Mouse (Mus musculus): Measurements from ENCODE around the gene Actr2.
"Not testable (repeated sequence)": the region's sequence is repeated elsewhere in the genome, so short reads cannot be mapped to it uniquely, and the experiment has no call there.

Gene Actr2

DNA sequence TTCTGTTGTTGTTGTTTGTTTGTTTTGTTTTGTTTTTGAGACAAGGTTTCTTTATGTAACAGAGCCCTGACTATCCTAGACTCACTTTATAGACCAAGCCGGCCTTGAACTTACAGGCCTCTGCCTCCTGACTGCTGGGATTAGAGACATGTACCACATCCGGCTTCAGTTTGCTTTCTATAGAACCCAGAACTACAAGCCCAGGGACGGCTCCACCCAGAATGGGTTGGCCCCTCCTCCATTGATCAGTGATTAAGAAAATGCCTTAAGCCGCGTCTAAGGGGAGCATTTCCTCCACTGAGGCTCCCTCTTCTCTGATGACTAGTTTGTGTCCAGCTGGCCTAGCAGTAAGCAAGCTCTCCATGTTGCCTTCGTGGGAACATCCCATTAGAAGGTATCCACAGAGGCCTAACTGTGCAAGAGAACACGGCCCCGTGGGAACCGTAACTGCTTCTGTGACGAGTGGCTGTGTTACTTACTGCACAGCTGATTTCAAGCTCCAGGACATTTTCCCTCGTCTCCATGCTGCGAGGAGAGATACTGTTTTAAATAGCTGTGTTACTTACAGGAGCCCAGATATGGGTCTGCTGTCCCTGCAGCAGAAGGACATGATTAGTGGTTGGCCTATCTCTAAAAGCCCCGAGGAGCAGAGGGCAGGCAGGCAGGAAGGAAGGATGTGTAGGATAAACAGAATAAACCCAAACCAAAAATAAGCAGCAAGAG is 59.7 kb downstream of the Actr2 start:
- DNase-seq (ENCODE audit: low spot score in 2 of 2), result no peak

DNA sequence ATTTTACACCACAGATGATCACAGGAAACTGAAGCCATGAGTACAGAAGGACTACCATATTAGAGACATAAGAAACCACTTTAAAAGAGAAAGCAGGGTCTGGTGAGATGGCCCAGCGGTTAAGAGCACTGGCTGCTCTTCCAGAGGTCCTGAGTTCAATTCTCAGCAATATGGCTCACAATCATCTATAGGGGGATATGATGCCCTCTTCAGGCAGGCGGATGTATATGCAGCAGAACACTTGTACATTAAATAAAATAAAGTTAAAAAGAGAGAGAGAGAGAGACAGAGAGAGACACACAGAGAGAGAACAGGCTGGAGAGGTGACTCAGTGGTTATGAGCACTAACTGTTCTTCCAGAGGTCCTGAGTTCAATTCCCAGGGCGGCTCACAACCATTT is 67.1 kb downstream of the Actr2 start:
- DNase-seq (ENCODE audit: low spot score in 2 of 2), result no peak

DNA sequence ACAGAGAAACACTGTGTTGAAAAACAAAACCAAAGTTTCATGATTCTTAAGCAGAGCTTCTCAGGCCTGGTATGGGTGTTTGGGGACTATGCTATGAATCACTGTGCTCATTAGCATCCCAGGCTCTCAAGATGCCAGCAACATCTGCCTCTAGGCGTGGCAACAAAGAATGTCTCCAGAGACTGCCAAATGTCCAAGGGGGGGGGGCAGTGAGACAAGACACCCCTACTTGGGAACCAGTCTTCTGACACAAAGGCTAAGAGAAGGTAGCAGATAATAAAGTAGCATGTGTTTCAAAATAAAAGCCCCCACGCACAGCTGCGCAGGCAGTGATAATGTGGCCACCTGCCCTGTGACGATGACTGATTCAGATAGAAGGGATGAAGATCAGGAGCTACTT is 69.5 kb downstream of the Actr2 start:
- no peak for DNase-seq (ENCODE audit: low spot score in 2 of 2)

DNA sequence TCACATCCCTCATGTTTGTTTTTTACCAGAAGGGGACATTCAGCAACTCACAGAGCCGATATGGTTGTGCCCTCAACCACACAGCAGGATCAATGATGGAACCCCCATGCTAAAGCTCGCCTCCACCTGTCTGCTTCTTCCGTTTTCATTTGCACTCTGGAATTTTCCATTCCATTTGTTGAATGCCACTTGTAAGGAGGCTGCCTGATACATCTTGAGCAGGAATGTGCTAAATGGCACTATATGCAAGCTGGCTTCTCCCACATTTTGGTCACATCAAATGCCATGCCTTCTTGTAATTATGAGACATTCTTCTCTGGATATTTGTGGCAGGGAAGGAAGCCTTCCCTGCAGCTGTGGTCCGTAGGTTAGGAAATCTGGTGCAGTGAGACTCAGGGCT is 70.6 kb downstream of the Actr2 start:
- no peak for DNase-seq (ENCODE audit: low spot score in 2 of 2)

DNA sequence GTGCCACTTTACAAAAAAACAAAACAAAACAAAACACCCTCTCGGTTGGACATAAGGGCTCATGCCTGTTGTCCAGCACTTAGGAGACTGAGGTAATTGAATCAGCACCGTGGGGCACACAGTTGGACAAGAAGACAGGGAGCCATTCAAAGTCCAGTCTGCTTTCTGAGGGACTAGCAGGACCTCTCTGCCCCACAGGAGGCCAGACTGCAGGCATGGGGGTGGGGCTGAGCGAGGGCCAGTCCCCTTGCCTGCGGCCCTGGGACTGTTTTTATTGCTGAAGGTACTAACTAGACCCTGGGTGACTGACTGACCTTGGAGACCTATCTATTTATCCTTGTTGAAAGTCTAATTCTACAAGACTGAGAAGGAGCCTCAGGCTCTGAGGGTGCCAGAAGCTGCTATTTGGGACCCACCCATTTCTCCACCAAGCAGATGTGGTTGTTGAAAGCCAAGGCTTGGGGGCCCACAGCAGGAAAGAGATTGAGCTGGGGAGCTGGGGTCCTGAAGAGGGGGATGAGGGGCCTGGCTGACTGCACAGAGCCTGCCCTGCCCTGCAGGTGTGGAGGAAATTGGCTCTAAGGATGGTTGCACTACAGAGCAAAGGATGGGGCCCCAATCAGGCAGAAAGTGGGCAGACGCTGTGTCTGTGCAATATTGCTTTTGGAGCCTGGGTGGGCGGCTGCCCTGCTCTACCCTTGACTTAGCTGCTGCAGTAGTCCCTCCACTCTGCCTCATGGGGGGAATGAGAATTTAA is 71.4 kb downstream of the Actr2 start:
- no peak for DNase-seq (ENCODE audit: low spot score in 2 of 2)

DNA sequence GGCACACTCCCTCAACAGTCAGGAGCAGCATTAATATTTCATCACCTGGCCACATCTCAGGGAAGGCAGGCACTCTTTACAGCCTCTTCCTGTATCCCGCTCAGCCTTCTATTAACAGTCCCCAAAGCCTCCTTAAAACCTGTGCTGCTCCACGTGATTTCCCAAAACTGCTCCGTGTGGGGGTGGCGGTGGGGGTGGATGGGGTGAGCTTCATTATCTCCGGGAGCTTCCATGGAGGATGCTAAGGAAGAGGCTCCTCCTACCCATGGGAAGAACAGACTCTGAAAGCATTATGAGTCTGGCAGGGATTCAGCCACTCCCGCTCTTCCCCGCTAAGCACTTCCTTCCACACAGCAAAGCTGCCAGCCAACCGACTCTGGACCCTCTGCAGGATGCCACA is 74.0 kb downstream of the Actr2 start:
- peak; percentile 84 to 87 for DNase-seq (ENCODE audit: low spot score in 2 of 2)

DNA sequence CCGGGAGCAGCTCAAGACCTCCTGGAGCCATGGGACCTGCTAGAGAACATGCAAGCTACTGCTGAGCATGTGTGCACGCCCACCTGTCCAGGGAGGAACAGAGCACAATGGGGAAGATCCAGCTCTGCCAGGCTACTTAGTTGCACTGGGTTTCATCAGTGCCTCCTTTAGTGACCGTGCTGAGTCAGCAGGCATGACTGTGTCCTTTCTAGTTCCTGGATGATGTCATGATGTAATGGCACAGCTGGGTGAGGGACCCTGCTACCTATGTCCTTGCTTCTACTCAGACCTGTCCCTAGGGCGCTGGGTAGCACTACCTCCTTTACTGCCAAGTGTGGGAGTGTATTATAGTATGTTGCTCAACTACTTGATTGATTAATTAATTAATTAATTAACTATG is 75.0 kb downstream of the Actr2 start:
- peak in 1 of 2 experiments; percentile 37 for DNase-seq (ENCODE audit: low spot score in 2 of 2)

DNA sequence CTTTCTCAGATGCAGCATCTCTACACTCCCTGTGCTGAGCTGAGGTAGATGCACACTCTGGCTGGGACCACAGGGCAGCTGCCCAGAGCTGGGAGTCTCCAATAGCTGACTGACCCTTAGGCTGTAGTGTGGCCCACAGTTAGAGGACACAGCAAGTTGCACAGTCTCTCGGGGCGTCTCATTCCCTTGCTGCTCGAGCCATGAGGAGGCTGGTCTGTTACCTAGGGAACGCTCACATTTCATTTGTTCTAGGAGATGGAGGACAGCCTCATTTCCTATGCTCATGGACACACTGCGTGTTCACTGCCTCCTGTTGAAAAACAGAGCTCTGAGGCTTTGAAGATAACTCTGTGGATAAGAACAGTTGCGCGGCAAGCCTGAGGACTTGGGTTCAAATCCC is 76.7 kb downstream of the Actr2 start:
- DNase-seq (ENCODE audit: low spot score in 2 of 2), result peak in 1 of 2 experiments; percentile 57

DNA sequence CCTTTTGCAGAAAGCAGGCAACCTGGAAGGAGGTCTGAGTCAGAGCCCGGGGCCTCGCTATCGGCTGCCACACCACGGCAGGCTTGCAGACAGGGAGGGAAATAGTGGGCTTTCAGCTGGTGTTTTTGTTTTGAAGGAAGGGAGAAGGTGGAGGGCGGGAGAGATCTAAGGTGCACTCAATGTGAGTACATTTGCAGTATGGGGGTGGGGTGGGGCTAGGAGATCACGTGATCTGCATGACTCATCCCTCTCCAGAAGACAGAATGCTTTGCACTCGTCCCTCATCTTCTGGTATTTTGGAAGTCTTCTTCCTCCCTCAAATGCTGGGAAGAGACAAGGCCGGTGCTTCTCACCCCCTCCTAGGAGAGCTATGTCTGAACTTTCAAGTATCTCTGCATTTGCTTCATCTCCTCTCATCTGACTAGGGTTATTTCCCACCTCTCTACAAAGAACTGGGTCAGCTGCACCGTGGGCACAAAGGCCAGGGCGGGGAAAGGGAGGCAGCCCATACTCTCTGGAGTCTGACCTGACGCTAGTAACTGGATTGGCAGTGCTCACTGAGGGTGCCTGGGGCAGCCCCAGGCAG is 77.3 kb downstream of the Actr2 start:
- peak; percentile 60 to 69 for DNase-seq (ENCODE audit: low spot score in 2 of 2)

DNA sequence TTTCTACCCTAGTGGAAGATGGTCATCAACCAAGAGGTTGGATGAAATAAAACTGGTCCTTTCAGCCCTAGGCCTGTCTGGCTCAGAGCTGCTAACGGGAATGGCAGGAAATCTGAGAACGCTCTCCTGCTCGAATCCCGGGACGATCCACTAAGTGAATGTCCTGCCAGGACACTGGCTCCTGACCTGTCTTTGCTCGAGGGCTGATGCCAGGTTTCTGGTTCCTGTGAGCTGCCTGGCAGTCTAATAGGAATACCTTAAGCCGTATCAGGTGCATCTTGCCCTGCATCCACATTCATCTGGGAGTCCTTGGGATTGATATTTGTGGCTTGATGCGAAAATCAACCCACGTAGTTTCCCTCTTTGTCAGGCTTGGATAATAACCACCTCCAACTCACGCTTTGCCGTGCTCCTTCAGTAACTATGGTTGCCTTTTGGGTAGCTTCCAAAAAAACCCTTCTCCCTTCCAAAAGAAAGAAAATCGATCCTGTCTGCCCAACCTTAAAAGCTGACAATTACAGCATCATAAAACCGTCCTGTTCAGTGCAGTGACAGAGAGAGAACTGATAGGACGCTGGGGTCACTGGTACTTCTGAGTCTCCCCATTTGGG is 78.3 kb downstream of the Actr2 start:
- DNase-seq (ENCODE audit: low spot score in 2 of 2), result peak in 1 of 2 experiments; percentile 44

DNA sequence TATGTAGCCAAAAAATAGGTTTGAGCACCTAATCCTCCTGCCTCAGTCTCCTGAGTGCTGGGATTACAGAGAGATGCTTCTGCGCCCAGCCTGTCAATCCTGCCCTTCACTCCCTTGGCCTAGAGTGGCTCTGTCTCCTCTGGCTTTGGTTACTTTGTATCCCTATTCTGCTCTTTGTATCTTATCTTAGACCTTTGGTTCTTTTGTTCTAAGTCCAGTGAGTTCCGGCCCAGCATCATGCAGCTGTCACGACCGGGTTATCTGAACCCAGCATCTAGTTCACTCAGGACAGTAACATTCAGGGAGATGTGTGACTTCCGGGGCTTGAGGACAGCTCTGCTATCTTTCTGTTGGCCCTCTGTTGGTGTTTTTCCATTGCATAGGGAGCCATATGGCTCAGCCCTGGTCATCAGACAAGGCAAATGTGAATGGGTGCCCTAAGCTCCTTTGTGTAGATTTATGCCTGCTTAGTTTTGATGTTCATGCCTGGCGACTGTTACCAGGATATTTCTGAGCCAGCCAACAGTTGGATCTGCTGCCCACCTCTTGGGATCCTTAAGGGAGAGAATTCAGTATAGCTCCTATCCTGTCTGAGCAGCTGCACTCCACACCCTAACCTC is 79.1 kb downstream of the Actr2 start:
- DNase-seq (ENCODE audit: low spot score in 2 of 2), result no peak

DNA sequence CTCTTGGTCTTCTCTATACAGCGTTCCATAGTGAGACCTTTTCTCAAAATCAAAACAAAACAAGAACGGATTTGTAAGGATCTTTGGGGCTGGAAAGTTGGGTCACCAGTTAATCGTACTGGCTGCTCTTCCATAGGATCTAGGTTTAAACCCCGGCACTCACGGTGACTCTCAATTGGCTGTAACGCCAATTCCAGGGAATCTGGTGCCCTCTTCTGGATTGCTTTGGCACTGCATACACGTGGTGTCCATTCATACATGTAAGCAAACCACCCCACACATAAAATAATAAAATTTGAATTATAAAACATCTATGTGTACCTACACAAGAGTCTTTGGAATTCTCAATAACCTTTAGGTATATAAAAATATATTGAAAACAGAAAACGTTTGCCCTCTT is 81.2 kb downstream of the Actr2 start:
- DNase-seq (ENCODE audit: low spot score in 2 of 2), result no peak

DNA sequence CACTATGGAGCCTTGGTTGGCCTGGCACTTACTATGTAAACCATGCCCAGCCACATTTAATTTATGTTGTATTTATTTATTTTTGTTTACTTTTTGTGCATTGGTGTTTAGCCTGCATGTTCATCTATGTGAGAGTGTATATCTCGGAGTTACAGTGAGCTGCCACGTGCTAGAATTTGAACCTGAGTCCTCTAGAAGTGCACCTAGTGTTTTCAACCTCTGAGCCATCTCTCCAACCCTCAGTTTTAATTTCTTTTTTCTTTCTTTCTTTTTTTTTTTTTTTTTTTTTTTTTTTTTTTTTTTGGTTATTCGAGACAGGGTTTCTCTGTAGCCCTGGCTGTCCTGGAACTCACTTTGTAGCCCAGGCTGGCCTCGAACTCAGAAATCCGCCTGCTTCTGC is 81.7 kb downstream of the Actr2 start:
- not testable (repeated sequence) for DNase-seq (ENCODE audit: low spot score in 2 of 2)

DNA sequence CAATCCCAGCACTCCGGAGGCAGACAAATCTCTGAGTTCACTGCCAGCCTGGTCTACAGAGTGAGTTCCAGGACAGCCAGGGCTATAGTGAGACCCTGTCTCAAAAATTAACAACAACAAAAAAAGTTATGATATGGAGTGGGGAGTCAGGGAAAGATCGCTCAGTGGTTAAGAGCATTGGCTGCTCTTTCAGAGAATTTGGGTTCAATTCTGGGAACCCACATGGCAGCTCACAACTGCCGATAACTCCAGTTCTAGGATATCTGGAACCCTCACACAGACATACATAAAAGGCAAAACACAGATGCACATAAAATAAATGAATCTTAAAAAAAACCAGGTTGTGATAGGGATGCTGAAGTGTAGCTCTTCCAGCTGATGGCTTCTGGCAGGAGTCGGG is 83.7 kb downstream of the Actr2 start:
- no peak for DNase-seq (ENCODE audit: low spot score in 2 of 2)

DNA sequence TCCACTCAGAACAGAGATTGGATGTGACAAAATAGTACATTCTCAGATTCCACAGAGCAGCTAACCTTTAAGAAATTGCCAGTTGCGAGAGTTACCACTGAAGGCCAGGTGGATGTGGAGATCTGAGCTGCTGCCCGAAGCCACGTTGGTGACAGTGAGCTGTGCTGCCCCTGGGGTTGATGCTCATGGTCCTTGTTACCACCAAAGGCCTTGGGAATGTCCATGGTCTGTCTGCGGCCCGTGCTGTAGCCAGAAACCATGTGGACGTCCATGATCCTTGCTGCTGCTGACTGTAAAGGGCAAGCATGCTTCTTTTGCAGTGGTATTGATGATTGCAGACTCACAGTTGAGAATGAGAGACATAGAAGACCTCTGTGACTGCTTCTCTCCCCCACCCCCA is 84.3 kb downstream of the Actr2 start:
- no peak for DNase-seq (ENCODE audit: low spot score in 2 of 2)

DNA sequence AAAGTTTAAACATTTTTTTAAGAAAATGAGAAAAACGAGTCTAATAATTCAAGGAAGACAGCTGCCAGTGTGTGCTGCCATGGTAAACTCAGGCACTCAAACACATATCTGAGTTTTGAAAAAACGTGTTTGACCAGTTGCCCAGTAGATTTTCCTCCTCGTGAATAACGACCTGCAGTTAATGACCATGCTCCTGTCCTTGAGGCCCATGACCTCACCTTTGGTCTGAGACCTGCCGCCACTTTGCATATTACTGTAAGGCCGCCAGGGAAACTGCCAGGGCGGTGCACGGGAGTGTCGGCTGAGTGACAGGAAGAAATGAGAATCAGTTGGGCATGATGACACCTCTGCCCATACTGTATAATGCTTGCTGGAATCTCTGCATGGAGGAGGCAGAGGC is 85.0 kb downstream of the Actr2 start:
- DNase-seq (ENCODE audit: low spot score in 2 of 2), result no peak

DNA sequence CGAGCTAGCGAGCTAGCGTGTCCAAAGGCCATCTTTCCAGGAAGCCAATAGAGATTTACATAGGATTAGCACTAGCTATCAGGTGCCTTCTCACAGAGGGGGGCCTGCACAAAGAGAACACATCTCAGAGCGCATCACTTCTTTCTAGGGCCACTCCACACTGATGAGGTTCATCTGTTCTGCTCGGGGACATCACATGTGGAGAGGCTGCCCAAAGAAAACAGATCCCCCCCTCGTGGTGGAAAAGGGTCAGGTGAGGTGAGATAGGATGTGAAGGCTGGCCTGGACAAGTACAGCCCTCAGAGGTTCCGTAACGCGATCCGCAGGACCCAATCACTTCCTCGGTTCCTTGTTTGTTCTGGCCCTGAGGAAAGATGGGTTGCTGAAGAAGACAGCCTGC is 86.8 kb downstream of the Actr2 start:
- DNase-seq (ENCODE audit: low spot score in 2 of 2), result no peak

DNA sequence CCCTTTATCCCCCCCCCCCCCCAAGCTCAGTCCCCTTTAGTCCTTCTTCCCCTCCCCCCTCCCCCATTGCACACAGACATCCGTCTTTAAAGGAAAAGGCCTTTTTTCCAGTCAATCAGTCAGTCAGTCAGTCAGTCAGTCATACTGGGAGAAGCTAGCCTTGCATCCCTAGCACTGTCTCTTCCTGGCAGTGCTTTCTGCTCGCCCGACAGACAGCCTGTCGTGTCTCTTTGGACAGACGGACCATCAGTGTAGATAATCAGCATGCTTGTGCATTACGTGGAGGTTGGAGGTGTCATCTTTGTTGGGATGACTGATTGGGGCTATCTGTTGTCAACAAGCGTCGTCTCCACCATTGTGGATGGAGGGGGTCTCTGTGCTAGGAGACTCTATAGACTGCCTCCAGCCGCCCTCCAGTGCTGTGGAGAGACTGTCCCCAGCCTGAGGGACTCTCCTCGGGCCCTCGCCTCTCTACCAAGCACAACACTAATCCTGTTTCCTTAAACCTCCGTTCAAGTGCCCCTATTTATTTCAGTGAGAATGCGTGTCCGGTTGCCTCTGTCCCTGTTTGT is 89.7 kb downstream of the Actr2 start:
- no peak for DNase-seq (ENCODE audit: low spot score in 2 of 2)

DNA sequence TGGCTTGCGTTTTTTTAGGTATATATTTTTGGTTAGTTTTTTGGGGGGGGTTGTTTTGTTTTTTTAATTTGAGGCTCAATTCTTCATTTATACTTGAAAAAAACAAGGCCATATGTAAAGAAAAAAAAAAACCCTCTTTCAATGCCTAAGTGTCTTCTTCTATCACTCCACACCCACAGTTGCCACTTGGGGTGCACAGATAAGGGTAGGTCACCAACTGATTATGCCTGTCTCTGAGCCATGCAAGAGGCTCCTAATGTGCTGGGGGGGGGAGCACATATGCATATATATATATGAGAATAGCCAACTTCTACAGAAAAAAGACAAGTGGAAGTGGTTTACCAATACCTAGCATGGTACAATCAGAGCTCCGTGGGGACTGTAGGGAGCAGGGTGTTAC is 90.3 kb downstream of the Actr2 start:
- no peak for DNase-seq (ENCODE audit: low spot score in 2 of 2)

DNA sequence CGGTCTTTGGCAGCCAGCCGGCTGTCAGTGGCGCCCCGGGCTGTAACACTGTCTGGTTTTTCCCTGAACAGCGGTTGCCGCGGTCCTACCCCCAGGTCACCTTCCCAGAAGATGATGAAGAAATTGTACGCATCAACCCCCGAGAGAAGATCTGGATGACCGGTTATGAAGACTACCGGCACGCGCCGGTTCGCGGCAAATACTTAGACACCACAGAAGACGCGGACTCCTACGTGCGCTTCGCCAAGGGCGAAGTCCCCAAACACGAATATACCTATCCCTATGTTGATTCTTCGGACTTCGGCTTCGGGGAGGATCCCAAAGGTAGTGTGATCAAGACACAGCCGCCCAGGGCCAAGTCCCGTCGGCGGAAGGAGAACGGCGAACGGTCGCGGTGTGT is 92.0 kb downstream of the Actr2 start:
- no peak for DNase-seq (ENCODE audit: low spot score in 2 of 2)

DNA sequence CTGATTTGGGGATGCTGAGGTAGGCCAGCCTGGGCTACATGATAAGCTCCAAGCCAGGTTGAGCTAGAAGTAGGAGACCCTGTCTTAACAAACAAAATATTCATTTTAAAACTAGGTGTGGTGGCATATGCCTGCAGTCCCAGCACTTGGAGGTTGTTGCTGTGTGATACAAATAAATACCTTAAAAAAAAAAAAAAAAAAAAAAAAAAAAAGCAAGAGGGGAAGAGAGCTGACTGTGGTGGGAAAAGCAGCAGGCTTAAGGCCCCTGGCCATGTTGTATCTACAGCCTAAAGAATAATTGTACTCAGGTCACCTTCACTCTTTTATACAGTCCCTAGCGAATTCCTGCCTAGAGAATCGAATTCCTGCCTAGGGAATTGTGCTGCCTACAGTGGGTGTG is 93.8 kb downstream of the Actr2 start:
- no peak for DNase-seq (ENCODE audit: low spot score in 2 of 2)

DNA sequence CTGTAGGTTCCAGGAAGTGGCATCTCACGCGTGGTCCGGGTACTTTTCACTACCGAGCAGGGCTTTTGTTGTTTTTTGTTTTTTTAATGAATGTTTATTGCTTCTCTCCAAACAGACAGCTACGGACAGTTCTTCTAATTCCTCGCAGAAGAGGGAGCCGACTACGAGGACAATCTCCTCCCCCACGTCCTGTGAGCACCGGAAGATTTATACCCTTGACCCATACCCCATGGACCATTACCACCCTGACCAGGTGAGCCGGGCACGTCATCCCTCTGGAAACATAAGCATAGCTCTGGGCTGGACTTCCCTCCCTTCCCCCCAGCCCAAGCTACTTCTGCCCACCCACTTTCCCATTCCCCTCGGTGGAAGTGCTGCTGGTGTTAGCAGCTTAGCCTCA is 94.8 kb downstream of the Actr2 start:
- DNase-seq (ENCODE audit: low spot score in 2 of 2), result no peak

Data from right cerebral cortex, postnatal 10 days (tissue).